Mouse (Mus musculus) forebrain, embryonic 10.5 days (tissue): ENCODE data around the gene Gm19684. TPM values are rescaled to one million over a fixed set of nuclear protein-coding genes. Genes with fewer than 3 reads are reported as not detected.
"Not testable (repeated sequence)": the region's sequence is repeated elsewhere in the genome, so short reads cannot be mapped to it uniquely, and the experiment has no call there.

ENCODE experiments used
- DNase-seq: peaks from one replicate; pipeline ENCODE4 v3.0.0-alpha.2; 2017; ENCODE audit warnings: low spot score; ENCODE audit errors: extremely low spot score
- H3K27ac ChIP-seq: fragments of 300-500 bp; sonication (generic); 2 replicates; pipeline ENCODE4 v1.5.1; 2016; ENCODE audit warnings: mild to moderate bottlenecking
- H3K27me3 ChIP-seq: fragments of 300-500 bp; sonication (generic); 2 replicates; pipeline ENCODE4 v1.6.1; 2016; ENCODE audit warnings: mild to moderate bottlenecking; ENCODE audit not compliant: poor library complexity, severe bottlenecking
- H3K36me3 ChIP-seq: fragments of 300-500 bp; sonication (generic); replicated peaks from 2 replicates; pipeline ENCODE4 v1.6.1; 2016; ENCODE audit warnings: mild to moderate bottlenecking, moderate library complexity
- H3K4me1 ChIP-seq: fragments of 300-500 bp; sonication (generic); 2 replicates; pipeline ENCODE4 v1.6.1; 2016
- H3K4me3 ChIP-seq: fragments of 300-500 bp; sonication (generic); 2 replicates; pipeline ENCODE4 v1.5.1; 2016; ENCODE audit warnings: mild to moderate bottlenecking, moderate library complexity
- H3K9me3 ChIP-seq: fragments of 300-500 bp; sonication (generic); 2 replicates; pipeline ENCODE4 v1.6.1; 2016; ENCODE audit warnings: mild to moderate bottlenecking, moderate library complexity
- WGBS: fragments of 180-500 bp; shearing (Covaris S2); methylation state at CpG from one replicate; pipeline ENCODE4 v1.1.7; 2016; 5-methylcytosine and 5-hydroxymethylcytosine counted together
- polyA plus RNA-seq: library from polyadenylated mRNA; unstranded; fragments of >200 nt; fragmentation: Nextera tagmentation; extraction: Ambion mirVana; gene quantifications from 2 replicates; pipeline ENCODE4 v1.2.1, GENCODE M21; 2016

The Gm19684 gene
- polyA plus RNA-seq, 1 experiment from 2014 or later: not detected

- DNase-seq: peak; percentile 36
- peaks cover 80% of the 10 kb centered on the region for H3K27me3 ChIP-seq
- 1% methylated on average over 78 of the region's 78 CpGs for whole genome bisulfite sequencing
Observed at GRCm38 (mm10) chr17:36145111-36145860, 23.8 kb downstream of the Gm19684 start.

DNA sequence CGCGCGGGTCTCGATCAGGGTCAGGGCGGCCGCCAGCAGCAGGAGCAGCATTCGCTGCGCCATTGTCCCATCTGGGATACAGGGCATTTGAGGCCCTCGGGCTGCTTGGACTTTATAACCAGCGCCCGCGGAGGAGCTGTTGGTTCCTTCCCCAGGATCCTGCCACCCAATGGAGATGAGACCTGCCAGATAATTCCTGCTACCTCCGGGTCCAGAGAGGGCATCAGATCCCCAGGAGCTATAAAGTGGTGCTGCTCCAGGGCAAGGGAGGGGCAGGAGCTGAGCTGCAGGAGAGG lies 24.3 kb downstream of the Gm19684 start:
- not testable (repeated sequence) for DNase-seq
- under 1% methylated on average over 13 of the region's 13 CpGs for WGBS

More at GRCm38 (mm10) chr17:36145111-36145860, 23.8 kb downstream of the Gm19684 start:
- Histone ChIP-seq H3K27ac (no peak overlapping the region), H3K4me1 (peaks cover 11% of the 10 kb centered on the region), H3K4me3 (peak overlapping the region; percentile 44), H3K9me3 (no peaks in the 10 kb centered on the region), H3K36me3 (no peaks in the 10 kb centered on the region)

GRCm38 (mm10) chr17:36146937-36147336 lies 25.5 kb downstream of the Gm19684 start:
- H3K4me3 ChIP-seq, H3K36me3 ChIP-seq, DNase-seq, H3K27ac ChIP-seq, H3K9me3 ChIP-seq: not testable (repeated sequence)
- Histone ChIP-seq H3K4me1 (peaks cover 11% of the 10 kb centered on the region), H3K27me3 (peaks cover 77% of the 10 kb centered on the region)
- WGBS: 85% methylated on average over 1 of the region's 1 CpGs

More for the DNA sequence above, 24.3 kb downstream of the Gm19684 start:
- H3K4me3 ChIP-seq: peak overlapping the region; percentile 44
- H3K9me3 ChIP-seq, H3K27ac ChIP-seq, H3K36me3 ChIP-seq: not testable (repeated sequence)
- H3K4me1 ChIP-seq: peaks cover 11% of the 10 kb centered on the region
- H3K27me3 ChIP-seq: peaks cover 82% of the 10 kb centered on the region

DNA sequence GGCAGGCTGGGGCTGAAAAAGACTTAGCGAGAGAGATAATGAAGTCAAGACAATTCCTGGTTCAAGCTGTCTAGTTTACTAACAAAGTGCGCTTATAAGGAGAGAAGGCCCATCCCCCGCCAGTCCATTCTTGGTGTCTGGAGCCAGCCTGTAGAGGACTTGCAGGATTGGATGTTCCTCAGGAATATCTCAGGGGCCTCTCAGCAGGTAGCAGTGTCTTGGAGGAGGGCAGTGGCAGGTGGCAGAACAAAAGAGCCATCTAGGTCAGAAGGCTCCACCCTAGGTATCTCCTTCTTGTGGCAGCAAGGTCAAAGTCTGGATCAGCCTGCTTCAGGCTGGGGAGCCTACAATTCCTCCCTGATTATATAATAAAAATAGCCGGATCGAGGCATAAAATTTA lies 27.0 kb downstream of the Gm19684 start:
- not testable (repeated sequence) for H3K9me3 ChIP-seq, DNase-seq, H3K27ac ChIP-seq, H3K4me3 ChIP-seq, H3K36me3 ChIP-seq
- Histone ChIP-seq H3K27me3 (peaks cover 77% of the 10 kb centered on the region), H3K4me1 (peaks cover 11% of the 10 kb centered on the region)
- whole genome bisulfite sequencing: 64% methylated on average over 5 of the region's 5 CpGs

GRCm38 (mm10) chr17:36151200-36151599 lies 29.7 kb downstream of the Gm19684 start:
- H3K4me1 ChIP-seq, H3K9me3 ChIP-seq, H3K27ac ChIP-seq, DNase-seq, H3K36me3 ChIP-seq, H3K4me3 ChIP-seq: not testable (repeated sequence)
- peaks cover 77% of the 10 kb centered on the region for H3K27me3 ChIP-seq
- 50% methylated on average over 4 of the region's 4 CpGs for WGBS

- 30% methylated on average over 3 of the region's 3 CpGs for WGBS
- Histone ChIP-seq H3K27ac (no peak overlapping the region), H3K27me3 (peaks cover 84% of the 10 kb centered on the region), H3K4me3 (no peak overlapping the region), H3K36me3 (no peaks in the 10 kb centered on the region), H3K9me3 (no peaks in the 10 kb centered on the region), H3K4me1 (peaks cover 4% of the 10 kb centered on the region)
- no peak for DNase-seq
Observed at GRCm38 (mm10) chr17:36154271-36155149, 33.0 kb downstream of the Gm19684 start.

DNA sequence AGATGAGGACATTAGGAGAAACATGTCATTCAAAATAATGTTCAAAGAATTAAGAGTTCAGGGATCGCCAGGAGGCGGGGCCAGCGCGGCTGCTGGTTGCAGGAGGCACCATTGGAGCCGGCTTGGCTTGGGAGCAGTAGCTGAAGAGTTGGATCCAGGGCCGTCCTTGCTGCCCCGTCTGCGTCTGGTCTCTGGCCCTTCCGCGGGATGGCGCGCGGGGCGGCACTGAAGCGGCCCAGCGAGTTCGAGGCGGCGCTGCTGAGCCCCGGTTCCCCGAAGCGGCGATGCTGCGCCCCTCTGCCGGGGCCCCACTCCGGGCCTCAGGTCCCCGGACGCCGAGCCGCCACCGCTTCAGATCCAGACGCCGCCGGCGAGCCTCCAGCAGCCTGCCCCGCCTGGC lies 36.3 kb downstream of the Gm19684 start:
- peak overlapping the region; percentile 46 for H3K4me3 ChIP-seq
- peaks cover 98% of the 10 kb centered on the region for H3K27me3 ChIP-seq
- H3K36me3 ChIP-seq, DNase-seq, H3K9me3 ChIP-seq, H3K27ac ChIP-seq: not testable (repeated sequence)
- H3K4me1 ChIP-seq: peaks cover 10% of the 10 kb centered on the region
- WGBS: under 1% methylated on average over 36 of the region's 36 CpGs

GRCm38 (mm10) chr17:36158264-36158663 lies 36.8 kb downstream of the Gm19684 start:
- peak overlapping the region; percentile 46; the same call in 1 of the 2 replicates for H3K4me3 ChIP-seq
- not testable (repeated sequence) for H3K9me3 ChIP-seq, H3K27ac ChIP-seq, DNase-seq, H3K36me3 ChIP-seq
- WGBS: 7% methylated on average over 11 of the region's 11 CpGs
- peaks cover 98% of the 10 kb centered on the region for H3K27me3 ChIP-seq
- peaks cover 10% of the 10 kb centered on the region for H3K4me1 ChIP-seq

GRCm38 (mm10) chr17:36161129-36162051 lies 39.9 kb downstream of the Gm19684 start:
- DNase-seq: no peak
- Histone ChIP-seq H3K9me3 (no peaks in the 10 kb centered on the region), H3K4me1 (peaks cover 10% of the 10 kb centered on the region), H3K4me3 (peak overlapping the region; percentile 29), H3K36me3 (no peaks in the 10 kb centered on the region), H3K27me3 (peaks cover 98% of the 10 kb centered on the region), H3K27ac (no peak overlapping the region)
- WGBS: 2% methylated on average over 56 of the region's 56 CpGs

DNA sequence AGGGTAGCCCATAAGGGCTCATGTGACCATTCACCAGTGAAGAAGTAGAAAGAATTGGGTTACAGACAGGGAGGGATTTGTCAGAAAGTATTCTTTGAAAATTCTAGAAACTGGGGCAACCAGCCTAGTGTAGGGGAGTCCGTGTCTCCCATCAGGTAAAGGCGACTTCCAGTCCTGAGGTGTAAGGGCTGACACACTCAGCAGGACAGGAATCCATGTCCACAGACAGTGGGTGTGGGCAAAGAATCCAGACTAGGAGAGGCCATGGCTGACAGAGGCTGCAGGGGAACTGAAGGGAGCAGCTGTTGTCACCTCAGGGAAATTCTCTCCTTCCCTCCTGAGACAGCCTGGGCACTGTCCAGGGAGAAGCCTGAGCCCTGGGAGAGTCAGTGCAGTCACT lies 45.4 kb downstream of the Gm19684 start:
- H3K27me3 ChIP-seq: peaks cover 95% of the 10 kb centered on the region
- not testable (repeated sequence) for H3K9me3 ChIP-seq, H3K27ac ChIP-seq, H3K36me3 ChIP-seq, H3K4me3 ChIP-seq, DNase-seq
- 15% methylated on average over 2 of the region's 2 CpGs for WGBS
- peaks cover 11% of the 10 kb centered on the region for H3K4me1 ChIP-seq

- WGBS: under 1% methylated on average over 51 of the region's 51 CpGs
Observed at GRCm38 (mm10) chr17:36167306-36168038, 46.0 kb downstream of the Gm19684 start.

More at GRCm38 (mm10) chr17:36167306-36168038, 46.0 kb downstream of the Gm19684 start:
- no peaks in the 10 kb centered on the region for H3K36me3 ChIP-seq
- H3K9me3 ChIP-seq: no peaks in the 10 kb centered on the region
- H3K27ac ChIP-seq: no peak overlapping the region
- H3K4me1 ChIP-seq: peaks cover 11% of the 10 kb centered on the region
- peak overlapping the region; percentile 31 for H3K4me3 ChIP-seq
- DNase-seq: no peak
- peaks cover 89% of the 10 kb centered on the region for H3K27me3 ChIP-seq
